Mouse (Mus musculus) CH12.LX (cell line): Measurements from ENCODE around the gene Il17rd.

ENCODE experiments used
- CTCF ChIP-seq, 2 experiments: IDR thresholded peaks in 1 of 2; conservative IDR thresholded peaks in 1 of 2; 2 replicates each; pipeline ENCODE4 v1.5.1; 2011 to 2012; ENCODE audit warnings: low read depth in 2 of 2, low read length in 2 of 2, improper control_type of control experiment in 1 of 2, inconsistent platforms in 1 of 2, mild to moderate bottlenecking in 1 of 2, moderate library complexity in 1 of 2
- E2F4 ChIP-seq: IDR thresholded peaks from 2 replicates; pipeline ENCODE4 v1.6.1; 2011; ENCODE audit warnings: low read depth, low read length, improper control_type of control experiment; ENCODE audit not compliant: insufficient replicate concordance
- EP300 ChIP-seq: IDR thresholded peaks from 2 replicates; pipeline ENCODE4 v1.6.1; 2011; ENCODE audit warnings: low read length, improper control_type of control experiment
- GABPA ChIP-seq: IDR thresholded peaks from 2 replicates; pipeline ENCODE4 v1.6.1; 2012; ENCODE audit warnings: low read depth, low read length, improper control_type of control experiment, inconsistent platforms; ENCODE audit not compliant: insufficient replicate concordance
- HCFC1 ChIP-seq: IDR thresholded peaks from 2 replicates; pipeline ENCODE4 v1.6.1; 2012; ENCODE audit warnings: low read depth, mild to moderate bottlenecking, inconsistent platforms, low read length, improper control_type of control experiment
- JUND ChIP-seq: conservative IDR thresholded peaks from 2 replicates; pipeline ENCODE4 v1.6.1; 2011; ENCODE audit warnings: low read depth, low read length, improper control_type of control experiment
- MEF2A ChIP-seq: IDR thresholded peaks from 2 replicates; pipeline ENCODE4 v1.6.1; 2014; ENCODE audit warnings: low read depth, mild to moderate bottlenecking, inconsistent platforms, low read length, improper control_type of control experiment, borderline replicate concordance
- MYC ChIP-seq: IDR thresholded peaks from 2 replicates; pipeline ENCODE4 v1.6.1; 2011; ENCODE audit warnings: low read depth, mild to moderate bottlenecking, improper control_type of control experiment, low read length
- PAX5 ChIP-seq: IDR thresholded peaks from 2 replicates; pipeline ENCODE4 v1.6.1; 2012; ENCODE audit warnings: low read length, inconsistent platforms, mixed read lengths
- POLR2A ChIP-seq: IDR thresholded peaks from 2 replicates; pipeline ENCODE4 v1.6.1; 2011; ENCODE audit warnings: low read depth, mild to moderate bottlenecking, improper control_type of control experiment, low read length
- USF2 ChIP-seq: conservative IDR thresholded peaks from 2 replicates; pipeline ENCODE4 v1.6.1; 2011; ENCODE audit warnings: low read depth, low read length, improper control_type of control experiment
- ZKSCAN1 ChIP-seq: IDR thresholded peaks from 2 replicates; pipeline ENCODE4 v1.6.1; 2012; ENCODE audit warnings: low read depth, inconsistent platforms, low read length, improper control_type of control experiment, borderline replicate concordance

- no peak for TF ChIP-seq PAX5
- TF ChIP-seq EP300: no peak
- TF ChIP-seq ZKSCAN1: no peak
- TF ChIP-seq POLR2A: no peak
- no peak for TF ChIP-seq MYC
- no peak for TF ChIP-seq CTCF (conservative IDR thresholded peaks at IDR 0.05 in 1 of 2, IDR thresholded peaks at IDR 0.05 in 1 of 2; ENCODE audit: low read depth in 2 of 2, low read length in 2 of 2)
- no peak for TF ChIP-seq MEF2A
- no peak for TF ChIP-seq GABPA
- no peak for TF ChIP-seq HCFC1
- no peak for TF ChIP-seq USF2
- TF ChIP-seq JUND: no peak
- no peak for TF ChIP-seq E2F4
Measured at GRCm38 (mm10) chr14:27139968-27140367, 101.2 kb downstream of the Il17rd start.
